Mouse (Mus musculus) intestine, embryonic 14.5 days (tissue): ENCODE data around the gene Bbs9. TPM values are rescaled to one million over a fixed set of nuclear protein-coding genes. Genes with fewer than 3 reads are reported as not detected.
"Not testable (repeated sequence)": the region's sequence is repeated elsewhere in the genome, so short reads cannot be mapped to it uniquely, and the experiment has no call there.

Source experiments
- ATAC-seq: fragments of 200-750 bp; cut with Nextera tagmentation; replicated peaks from 2 replicates; pipeline ENCODE4 v1.8.0; 2017; ENCODE audit warnings: low read depth, moderate number of reproducible peaks, moderate TSS enrichment, moderate library complexity; ENCODE audit not compliant: low FRiP score, low TSS enrichment
- DNase-seq: peaks from one replicate; pipeline ENCODE4 v3.0.0-alpha.2; 2018; ENCODE audit warnings: low spot score
- H3K27ac ChIP-seq: fragments of 300-500 bp; sonication (generic); 2 replicates; pipeline ENCODE4 v1.5.1; 2014; ENCODE audit warnings: low read depth, mild to moderate bottlenecking, control low read depth
- H3K27me3 ChIP-seq: fragments of 300-500 bp; sonication (generic); replicated peaks from 2 replicates; pipeline ENCODE4 v1.6.1; 2014; ENCODE audit warnings: low read length, control low read depth; ENCODE audit not compliant: control insufficient read depth, insufficient read depth
- H3K36me3 ChIP-seq: fragments of 300-500 bp; sonication (generic); 2 replicates; pipeline ENCODE4 v1.6.1; 2014; ENCODE audit warnings: low read length, control low read depth; ENCODE audit not compliant: control insufficient read depth, insufficient read depth
- H3K4me1 ChIP-seq: fragments of 300-500 bp; sonication (generic); replicated peaks from 2 replicates; pipeline ENCODE4 v1.6.1; 2014; ENCODE audit warnings: low read length, control low read depth, mixed read lengths; ENCODE audit not compliant: control insufficient read depth, insufficient read depth
- H3K4me2 ChIP-seq: fragments of 300-500 bp; sonication (generic); 2 replicates; pipeline ENCODE4 v1.6.1; 2014; ENCODE audit warnings: low read length
- H3K4me3 ChIP-seq: fragments of 300-500 bp; sonication (generic); 2 replicates; pipeline ENCODE4 v1.5.1; 2014; ENCODE audit warnings: low read depth, low read length, control low read depth, mixed read lengths
- H3K9ac ChIP-seq: fragments of 300-500 bp; sonication (generic); 2 replicates; pipeline ENCODE4 v1.6.1; 2014; ENCODE audit warnings: mild to moderate bottlenecking, low read length
- H3K9me3 ChIP-seq: fragments of 300-500 bp; sonication (generic); 2 replicates; pipeline ENCODE4 v1.6.1; 2016; ENCODE audit warnings: low read length, control low read depth; ENCODE audit not compliant: control insufficient read depth
- whole genome bisulfite sequencing: fragments of 180-500 bp; shearing (Covaris S2); extraction: QIAGEN DNeasy Blood & Tissue Kit; methylation state at CpG from one replicate; pipeline ENCODE4 v1.1.7; 2014; 5-methylcytosine and 5-hydroxymethylcytosine counted together
- polyA plus RNA-seq: library from polyadenylated mRNA; unstranded; fragments of >200 nt; fragmentation: Nextera tagmentation; extraction: Ambion mirVana; gene quantifications from 2 replicates; pipeline ENCODE4 v1.2.1, GENCODE M21; 2014

Bbs9 gene
- polyA plus RNA-seq, 1 experiment from 2014 or later = 14.2 TPM

GRCm38 (mm10) chr9:22707166-22707913 is 231.8 kb downstream of the Bbs9 start:
- no peaks in the 10 kb centered on the region for H3K9me3 ChIP-seq
- no peak for ATAC-seq

DNA sequence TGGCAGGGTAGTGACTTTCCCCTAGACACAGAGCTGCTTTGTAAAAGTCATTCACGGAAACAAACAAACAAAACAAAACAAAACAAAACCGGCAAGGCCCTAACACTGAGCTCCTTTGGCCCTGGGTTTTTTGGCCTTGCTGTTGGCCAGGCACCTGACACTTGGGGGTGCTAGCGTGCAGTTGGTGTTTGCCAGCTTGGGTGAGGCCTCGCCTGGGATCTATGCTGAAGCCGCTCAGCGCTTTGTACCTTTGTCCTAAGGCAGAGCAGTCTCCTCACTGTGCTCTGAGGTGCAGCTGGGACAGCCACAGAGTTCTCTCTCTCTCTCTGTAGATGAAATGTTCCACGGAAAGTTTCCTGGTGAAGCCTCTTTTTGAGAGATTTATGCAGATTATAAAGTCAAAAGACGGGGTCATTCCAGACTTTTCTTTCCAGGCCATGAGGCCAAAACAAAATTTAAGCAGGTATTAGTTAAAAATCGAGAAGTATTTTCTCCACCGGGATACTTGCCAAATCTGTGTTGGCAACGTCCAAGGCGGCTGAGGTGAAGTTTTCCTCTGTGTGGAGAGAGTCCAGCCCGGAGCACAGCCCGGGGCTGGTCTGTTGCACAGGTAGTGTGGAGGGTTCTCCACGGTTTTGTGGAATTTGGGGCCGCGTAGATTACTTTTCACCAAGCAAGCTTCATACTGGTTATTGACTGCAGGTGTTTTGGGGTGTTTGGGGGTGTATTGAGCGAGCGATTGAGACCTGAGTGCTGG is 233.6 kb downstream of the Bbs9 start:
- Histone ChIP-seq H3K4me3 (no peak overlapping the region), H3K4me2 (no peak overlapping the region), H3K4me1 (no peaks in the 10 kb centered on the region), H3K27me3 (no peaks in the 10 kb centered on the region), H3K36me3 (no peaks in the 10 kb centered on the region), H3K9ac (no peak overlapping the region), H3K27ac (no peak overlapping the region), H3K9me3 (no peaks in the 10 kb centered on the region)
- peak; percentile 81 for DNase-seq
- peak; percentile 77; the same call in 1 of the 2 replicates for ATAC-seq
- 47% methylated on average over 19 of the region's 19 CpGs for WGBS

More at GRCm38 (mm10) chr9:22707166-22707913, 231.8 kb downstream of the Bbs9 start:
- H3K9ac ChIP-seq = no peak overlapping the region
- H3K36me3 ChIP-seq = no peaks in the 10 kb centered on the region
- H3K4me3 ChIP-seq = no peak overlapping the region
- no peak overlapping the region for H3K27ac ChIP-seq
- no peak for DNase-seq
- H3K4me2 ChIP-seq = no peak overlapping the region
- H3K4me1 ChIP-seq = no peaks in the 10 kb centered on the region
- no peaks in the 10 kb centered on the region for H3K27me3 ChIP-seq
- WGBS = 67% methylated on average over 11 of the region's 11 CpGs

- no peak overlapping the region for H3K4me3 ChIP-seq
- H3K36me3 ChIP-seq = no peaks in the 10 kb centered on the region
- WGBS = 68% methylated on average over 7 of the region's 7 CpGs
- ATAC-seq (no peak), DNase-seq (no peak)
- H3K27me3 ChIP-seq = no peaks in the 10 kb centered on the region
- no peak overlapping the region for H3K4me2 ChIP-seq
- H3K27ac ChIP-seq = no peak overlapping the region
- H3K9me3 ChIP-seq = no peaks in the 10 kb centered on the region
- no peaks in the 10 kb centered on the region for H3K4me1 ChIP-seq
- no peak overlapping the region for H3K9ac ChIP-seq
These were observed 234.5 kb downstream of the Bbs9 start for GRCm38 (mm10) chr9:22710032-22710431.

DNA sequence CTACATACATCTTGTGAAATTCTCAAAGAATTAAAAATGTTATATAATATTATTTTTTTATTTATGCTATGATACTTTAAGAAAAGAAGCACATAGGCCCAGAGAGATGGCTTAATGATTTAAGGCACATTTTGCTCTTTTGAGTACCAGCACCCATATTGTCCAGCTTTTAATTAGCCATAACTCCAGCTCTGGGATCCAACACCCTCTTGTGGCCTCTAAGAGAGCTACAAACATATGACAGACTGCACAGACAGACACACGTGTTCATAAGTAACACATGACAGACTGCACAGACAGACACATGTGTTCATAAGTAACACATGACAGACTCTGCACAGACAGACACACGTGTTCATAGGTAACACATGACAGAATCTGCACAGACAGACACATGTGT is 235.8 kb downstream of the Bbs9 start:
- Histone ChIP-seq H3K27me3 (no peaks in the 10 kb centered on the region), H3K4me2 (no peak overlapping the region), H3K4me3 (no peak overlapping the region), H3K36me3 (no peaks in the 10 kb centered on the region), H3K27ac (no peak overlapping the region), H3K4me1 (no peaks in the 10 kb centered on the region), H3K9me3 (no peaks in the 10 kb centered on the region), H3K9ac (no peak overlapping the region)
- ATAC-seq (no peak), DNase-seq (no peak)
- 88% methylated on average over 2 of the region's 2 CpGs for WGBS

GRCm38 (mm10) chr9:22712743-22713142 is 237.2 kb downstream of the Bbs9 start:
- H3K4me3 ChIP-seq = no peak overlapping the region

DNA sequence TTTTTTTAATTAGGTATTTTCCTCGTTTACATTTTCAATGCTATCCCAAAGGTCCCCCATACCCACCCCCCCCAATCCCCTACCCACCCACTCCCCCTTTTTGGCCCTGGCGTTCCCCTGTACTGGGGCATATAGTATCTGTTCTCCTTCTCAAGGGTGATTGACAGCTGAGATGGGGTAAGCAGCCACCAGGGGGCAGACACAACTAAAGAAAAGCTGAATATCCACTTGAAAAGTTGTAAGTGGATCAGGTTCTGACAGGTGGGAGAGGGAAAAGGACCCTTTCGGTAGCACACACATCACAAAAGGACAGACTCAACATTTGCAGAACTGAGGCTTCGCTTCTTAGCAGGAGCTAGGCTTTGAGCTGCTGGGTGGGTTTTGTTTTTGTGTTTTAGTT is 237.8 kb downstream of the Bbs9 start:
- not testable (repeated sequence) for H3K27ac ChIP-seq, ATAC-seq, H3K36me3 ChIP-seq, H3K9me3 ChIP-seq, H3K4me1 ChIP-seq, H3K4me2 ChIP-seq, H3K9ac ChIP-seq, H3K4me3 ChIP-seq, H3K27me3 ChIP-seq
- peak; percentile 76 for DNase-seq
- 46% methylated on average over 4 of the region's 4 CpGs for WGBS

More at GRCm38 (mm10) chr9:22712743-22713142, 237.2 kb downstream of the Bbs9 start:
- Histone ChIP-seq H3K36me3 (no peaks in the 10 kb centered on the region), H3K9me3 (no peaks in the 10 kb centered on the region), H3K9ac (no peak overlapping the region), H3K27me3 (no peaks in the 10 kb centered on the region), H3K4me1 (no peaks in the 10 kb centered on the region), H3K4me2 (no peak overlapping the region), H3K27ac (no peak overlapping the region)
- DNase-seq = no peak
- ATAC-seq = no peak
- WGBS = 64% methylated on average over 3 of the region's 3 CpGs

- Histone ChIP-seq H3K4me2 (no peak overlapping the region), H3K9me3 (no peaks in the 10 kb centered on the region), H3K27ac (no peak overlapping the region), H3K9ac (no peak overlapping the region), H3K4me1 (no peaks in the 10 kb centered on the region), H3K27me3 (no peaks in the 10 kb centered on the region), H3K36me3 (no peaks in the 10 kb centered on the region), H3K4me3 (no peak overlapping the region)
- DNase-seq (no peak), ATAC-seq (no peak)
- 89% methylated on average over 4 of the region's 4 CpGs for WGBS
These were observed 242.1 kb downstream of the Bbs9 start for GRCm38 (mm10) chr9:22717583-22717982.

GRCm38 (mm10) chr9:22718174-22718823 is 242.8 kb downstream of the Bbs9 start:
- no peak overlapping the region for H3K9ac ChIP-seq
- DNase-seq (no peak), ATAC-seq (peak; percentile 53; the same call in 1 of the 2 replicates)
- H3K4me2 ChIP-seq = no peak overlapping the region
- H3K9me3 ChIP-seq = no peaks in the 10 kb centered on the region
- H3K4me3 ChIP-seq = no peak overlapping the region
- no peaks in the 10 kb centered on the region for H3K4me1 ChIP-seq
- WGBS = 41% methylated on average over 8 of the region's 8 CpGs
- H3K27me3 ChIP-seq = no peaks in the 10 kb centered on the region
- H3K36me3 ChIP-seq = no peaks in the 10 kb centered on the region
- H3K27ac ChIP-seq = no peak overlapping the region
